ENCODE assay signal across 28 mouse cellular contexts in the genomic region with DNA sequence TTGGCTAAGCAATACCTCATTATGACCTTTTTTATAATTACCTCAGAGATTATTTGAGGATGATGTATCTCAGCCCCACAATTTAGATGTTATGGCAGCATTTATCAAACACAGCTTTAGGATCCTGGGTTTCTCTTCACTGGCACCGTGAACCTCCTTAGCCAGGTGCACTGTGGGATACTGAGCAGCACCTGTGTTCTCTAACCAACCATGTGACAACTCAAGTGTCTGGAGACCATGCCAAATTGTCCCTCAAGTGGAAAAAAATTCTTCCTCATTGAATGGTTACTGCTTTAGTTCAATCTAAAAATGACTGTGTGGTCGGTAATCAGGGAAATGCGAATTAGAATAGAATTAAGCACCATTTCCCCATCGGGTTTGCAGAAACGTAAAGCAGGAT.
"Had no signal": no experiment of that assay in that cellular context is flagged by ENCODE, and none has a peak within 500 bp of the region (broad histone marks: within the 10 kb centered on the region; RNA-seq: fewer than 3 reads in every experiment).

No protein-coding gene starts in this region.

- H3K9ac ChIP-seq: heart, embryonic 12.5 days; hindbrain, embryonic 12.5 days; hindbrain, embryonic 14.5 days; intestine, embryonic 15.5 days; limb, embryonic 12.5 days; liver, embryonic 13.5 days; liver, embryonic 15.5 days had no signal

- ATAC-seq: hindbrain, embryonic 16.5 days; inflammation-experienced regulatory T-cells, adult 6 months; intestine, embryonic 15.5 days; intestine, postnatal 0 days had no signal

- H3K4me2 ChIP-seq: heart, embryonic 12.5 days; hindbrain, embryonic 12.5 days; hindbrain, embryonic 14.5 days; intestine, embryonic 15.5 days; limb, embryonic 12.5 days; liver, embryonic 11.5 days; liver, embryonic 13.5 days; liver, embryonic 15.5 days had no signal

- H3K4me1 ChIP-seq: heart, embryonic 10.5 days; heart, embryonic 12.5 days; hindbrain, embryonic 10.5 days; hindbrain, embryonic 12.5 days; intestine, embryonic 15.5 days; limb, embryonic 12.5 days; liver, embryonic 13.5 days; liver, embryonic 15.5 days had no signal

- H3K4me3 ChIP-seq: gastrocnemius, adult 2 months; heart, embryonic 10.5 days; heart, embryonic 12.5 days; hindbrain, embryonic 10.5 days; hindbrain, embryonic 12.5 days; intestine, embryonic 15.5 days; layer of hippocampus, adult 2 months; left cerebral cortex, adult 2 months; limb, embryonic 10.5 days; limb, embryonic 12.5 days; liver, embryonic 13.5 days; liver, embryonic 15.5 days had no signal

- H3K27me3 ChIP-seq: heart, embryonic 12.5 days; hindbrain, embryonic 12.5 days; intestine, embryonic 15.5 days; limb, embryonic 12.5 days; liver, embryonic 13.5 days; liver, embryonic 15.5 days had no signal

- H3K36me3 ChIP-seq: heart, embryonic 10.5 days; heart, embryonic 12.5 days; hindbrain, embryonic 10.5 days; hindbrain, embryonic 12.5 days; intestine, embryonic 15.5 days; limb, embryonic 10.5 days; limb, embryonic 12.5 days; liver, embryonic 13.5 days; liver, embryonic 15.5 days had no signal

- DNase-seq: gastrocnemius, adult 2 months; gastrocnemius, postnatal 10 days; gastrocnemius, postnatal 25 days; heart, adult 18-20 months; heart, postnatal 10 days; heart, postnatal 4 days; kidney, adult 18-20 months; kidney, adult 8-10 months; kidney, postnatal 10 days; kidney, postnatal 25 days; kidney, postnatal 4 days; liver; liver, embryonic 13.5 days had no signal

- H3K27ac ChIP-seq: gastrocnemius, adult 2 months; heart, embryonic 10.5 days; hindbrain, embryonic 10.5 days; hindbrain, embryonic 12.5 days; hindbrain, embryonic 14.5 days; intestine, embryonic 15.5 days; layer of hippocampus, adult 2 months; left cerebral cortex, adult 2 months; limb, embryonic 10.5 days; limb, embryonic 12.5 days; liver, embryonic 13.5 days; liver, embryonic 15.5 days had no signal

- H3K9me3 ChIP-seq: heart, embryonic 10.5 days; heart, embryonic 12.5 days; hindbrain, embryonic 10.5 days; hindbrain, embryonic 12.5 days; intestine, embryonic 15.5 days; limb, embryonic 10.5 days; limb, embryonic 12.5 days; liver, embryonic 13.5 days; liver, embryonic 15.5 days had no signal
